10 mouse cellular contexts compared by ENCODE assay signal in the genomic region with DNA sequence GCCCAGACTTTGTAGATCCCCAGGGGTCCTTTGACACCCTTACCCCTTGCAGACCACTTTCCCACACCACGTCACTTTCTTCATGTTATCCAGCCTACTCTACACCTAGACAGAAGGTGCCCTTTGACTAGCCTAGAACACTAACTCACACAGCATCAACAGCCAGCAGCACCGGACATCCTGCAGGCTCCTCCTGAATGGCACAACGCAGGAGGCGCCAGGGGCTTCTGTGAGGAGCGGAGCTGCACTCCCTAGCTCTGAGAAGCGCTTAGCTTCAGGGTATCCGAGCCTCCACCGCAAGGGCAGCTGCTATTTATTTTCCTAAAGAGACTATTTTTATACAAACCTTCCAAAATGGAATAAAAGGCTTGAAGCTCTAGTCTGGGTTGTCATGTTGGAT. TPM values are rescaled to one million over a fixed set of nuclear protein-coding genes. Genes with fewer than 3 reads are reported as not detected.
DNase-seq lines count a peak whose midpoint lies in the region; ATAC-seq and TF ChIP-seq lines count a peak whose summit lies in the region.
"Had no signal": no experiment of that assay in that cellular context is flagged by ENCODE, and none has a peak within 500 bp of the region (broad histone marks: within the 10 kb centered on the region; RNA-seq: fewer than 3 reads in every experiment).

No protein-coding gene starts in this region.

- no peaks in the 10 kb centered on the region for H3K36me3 ChIP-seq in thymus, adult 2 months (ENCODE audit: control insufficient read depth, insufficient read depth, low read length)
- no peaks in the 10 kb centered on the region for H3K36me3 ChIP-seq in liver, embryonic 14.5 days (replicated peaks; ENCODE audit: control insufficient read depth, insufficient read depth, low read depth)

- no peak overlapping the region for H3K4me3 ChIP-seq in thymus, adult 2 months (ENCODE audit: control insufficient read depth, insufficient read depth, low read length)
- no peak overlapping the region for H3K4me3 ChIP-seq in liver, embryonic 14.5 days (ENCODE audit: insufficient read depth in 1 of 2, low read depth in 2 of 2, low read length in 2 of 2)

- peaks cover 21% of the 10 kb centered on the region for H3K4me1 ChIP-seq in thymus, adult 2 months (replicated peaks; ENCODE audit: control insufficient read depth, insufficient read depth, low read length)
- H3K4me1 ChIP-seq in liver, embryonic 14.5 days (replicated peaks; ENCODE audit: control insufficient read depth in 2 of 2, insufficient read depth in 2 of 2, low read length in 1 of 2): peaks cover 14 to 19% of the 10 kb centered on the region in 2 experiments

- no peak overlapping the region for H3K27ac ChIP-seq in thymus, adult 2 months (ENCODE audit: control insufficient read depth, insufficient read depth, low read length)
- H3K27ac ChIP-seq in liver, embryonic 14.5 days: no peak overlapping the region

- ATAC-seq in liver, embryonic 14.5 days (ENCODE audit: insufficient read depth): no peak

- H3K27me3 ChIP-seq in thymus, adult 2 months (ENCODE audit: control insufficient read depth, insufficient read depth, low read length): no peaks in the 10 kb centered on the region
- H3K27me3 ChIP-seq in liver, embryonic 14.5 days (ENCODE audit: control insufficient read depth, insufficient read depth, low read length): no peaks in the 10 kb centered on the region

- TF ChIP-seq POLR2A in thymus, adult 2 months (IDR thresholded peaks at IDR 0.05; ENCODE audit: control insufficient read depth, extremely low read depth, insufficient read depth, low read length, poor library complexity): no peak

- 88% methylated on average over 8 of the region's 8 CpGs for WGBS in thymus, adult 2 months
- 61% methylated on average over 8 of the region's 8 CpGs for WGBS in liver, embryonic 14.5 days (ENCODE audit: insufficient replicate concordance)

- peak overlapping the region; percentile 77 for H3K4me2 ChIP-seq in liver, embryonic 14.5 days (ENCODE audit: low read depth)

- no peak overlapping the region for H3K9ac ChIP-seq in liver, embryonic 14.5 days (replicated peaks)

- peak; percentile 38 for DNase-seq in cerebellum, adult 11-12 months
- no peak for DNase-seq in cerebellum, postnatal 14 days
- DNase-seq in thymus, postnatal 4 days: peak; percentile 15
- DNase-seq in thymus, adult 2 months: no peak
- DNase-seq in liver, embryonic 14.5 days (ENCODE audit: low read depth in 3 of 3, low spot score in 3 of 3): no peak
- no peak for DNase-seq in urinary bladder, postnatal 36 days (ENCODE audit: low spot score in 2 of 2)
- no peak for DNase-seq in testis, postnatal 14 days (ENCODE audit: low spot score)
- DNase-seq in adrenal gland, postnatal 14 days: no peak
- DNase-seq: adrenal gland, adult 8-10 months; right cerebral cortex, postnatal 25 days had no signal

- H3K9me3 ChIP-seq in liver, embryonic 14.5 days (ENCODE audit: control insufficient read depth, low read length): no peaks in the 10 kb centered on the region

- no peak for TF ChIP-seq CTCF in thymus, adult 2 months (IDR thresholded peaks at IDR 0.05; ENCODE audit: borderline replicate concordance, control insufficient read depth, extremely low read depth, insufficient read depth, low read length, poor library complexity)
- no peak for TF ChIP-seq CTCF in liver, embryonic 14.5 days (IDR thresholded peaks at IDR 0.05; ENCODE audit: low read depth)

- TF ChIP-seq EP300 in liver, embryonic 14.5 days (IDR thresholded peaks at IDR 0.05; ENCODE audit: low read depth): no peak

RNA-seq across cellular contexts. Expression of gene Ccdc85b, which starts 2.1 kb away (rescaled TPM):
- 8.1 and 8.2 TPM in 2 replicates for polyA plus RNA-seq in thymus, adult 2 months (2012; rRNA removed)
- 1.00 and 1.4 TPM in 2 replicates for polyA plus RNA-seq in liver, embryonic 14.5 days (2012; rRNA removed)
- polyA plus RNA-seq in liver, embryonic 14.5 days (2014; fragmentation: Nextera tagmentation; extraction: Ambion mirVana): 1.0 and 1.2 TPM in 2 replicates
- total RNA-seq in adrenal gland, postnatal 14 days (2021): 8.8 and 11.2 TPM in 2 replicates

RNA-seq across cellular contexts. Expression of gene Fibp, which starts 4.8 kb away (rescaled TPM):
- 142 and 157 TPM in 2 replicates for polyA plus RNA-seq in thymus, adult 2 months (2012; rRNA removed)
- 19.1 and 22.9 TPM in 2 replicates for polyA plus RNA-seq in liver, embryonic 14.5 days (2012; rRNA removed)
- 20.8 and 30.6 TPM in 2 replicates for polyA plus RNA-seq in liver, embryonic 14.5 days (2014; fragmentation: Nextera tagmentation; extraction: Ambion mirVana)
- 70.8 and 92.6 TPM in 2 replicates for total RNA-seq in adrenal gland, postnatal 14 days (2021)

RNA-seq across cellular contexts. Expression of gene Fosl1, which starts 8.2 kb away (rescaled TPM):
- 0.16 TPM in 1 of 2 replicates, not detected in the other for polyA plus RNA-seq in thymus, adult 2 months (2012; rRNA removed)
- polyA plus RNA-seq in liver, embryonic 14.5 days (2012; rRNA removed): 0.02 TPM in 1 of 2 replicates, not detected in the other
- not detected in 2 replicates for polyA plus RNA-seq in liver, embryonic 14.5 days (2014; fragmentation: Nextera tagmentation; extraction: Ambion mirVana)
- 0.98 and 1.1 TPM in 2 replicates for total RNA-seq in adrenal gland, postnatal 14 days (2021)

RNA-seq across cellular contexts. Expression of gene Ctsw, which starts 12.7 kb away (rescaled TPM):
- polyA plus RNA-seq in thymus, adult 2 months (2012; rRNA removed): 49.1 and 54.3 TPM in 2 replicates
- 0.27 and 0.37 TPM in 2 replicates for polyA plus RNA-seq in liver, embryonic 14.5 days (2012; rRNA removed)
- polyA plus RNA-seq in liver, embryonic 14.5 days (2014; fragmentation: Nextera tagmentation; extraction: Ambion mirVana): 0.21 and 0.25 TPM in 2 replicates
- total RNA-seq in adrenal gland, postnatal 14 days (2021): 0.85 and 4.2 TPM in 2 replicates

RNA-seq across cellular contexts. Expression of gene Efemp2, which starts 18.2 kb away (rescaled TPM):
- 17.3 and 21.6 TPM in 2 replicates for polyA plus RNA-seq in thymus, adult 2 months (2012; rRNA removed)
- polyA plus RNA-seq in liver, embryonic 14.5 days (2012; rRNA removed): 11.4 and 17.5 TPM in 2 replicates
- polyA plus RNA-seq in liver, embryonic 14.5 days (2014; fragmentation: Nextera tagmentation; extraction: Ambion mirVana): 11.4 and 11.6 TPM in 2 replicates
- 42.5 and 45.9 TPM in 2 replicates for total RNA-seq in adrenal gland, postnatal 14 days (2021)

Comparison
In these comparisons a context has a peak if more than half of its experiments do, and no peak if none do; other contexts are left out.
1. DNase-seq: peak in cerebellum, adult 11-12 months (single experiment) and thymus, postnatal 4 days (single experiment); none in cerebellum, postnatal 14 days (0 of 2), thymus, adult 2 months (single experiment), liver, embryonic 14.5 days (0 of 3), urinary bladder, postnatal 36 days (0 of 2), testis, postnatal 14 days (single experiment) and adrenal gland, postnatal 14 days (single experiment).